In genomic region chr2:17589669-17590068, GRCm38 (mm10) we compare ENCODE assay signal across 15 mouse cellular contexts.
"Had no signal": no experiment of that assay in that cellular context is flagged by ENCODE, and none has a peak within 500 bp of the region (broad histone marks: within the 10 kb centered on the region; RNA-seq: fewer than 3 reads in every experiment).

No protein-coding gene starts in this region.

- H3K27ac ChIP-seq: neural tube, embryonic 15.5 days; stomach, embryonic 15.5 days; stomach, postnatal 0 days had no signal

- H3K4me2 ChIP-seq: neural tube, embryonic 15.5 days; stomach, embryonic 15.5 days had no signal

- H3K9me3 ChIP-seq: neural tube, embryonic 15.5 days; stomach, embryonic 15.5 days had no signal

- H3K36me3 ChIP-seq: stomach, embryonic 15.5 days had no signal

- H3K27me3 ChIP-seq: neural tube, embryonic 15.5 days; stomach, embryonic 15.5 days had no signal

- H3K4me1 ChIP-seq: neural tube, embryonic 15.5 days; stomach, embryonic 15.5 days had no signal

- H3K4me3 ChIP-seq: neural tube, embryonic 15.5 days; stomach, embryonic 15.5 days had no signal

- H3K9ac ChIP-seq: neural tube, embryonic 15.5 days; stomach, embryonic 15.5 days had no signal

- DNase-seq: retina, postnatal 1 day; right cerebral cortex, adult 18-20 months; right cerebral cortex, postnatal 14 days; right cerebral cortex, postnatal 25 days; right cerebral cortex, postnatal 4 days; spleen, adult 18-20 months; thymus, adult 18-20 months; thymus, adult 2 months; thymus, postnatal 14 days; thymus, postnatal 25 days; thymus, postnatal 36 days; thymus, postnatal 4 days had no signal
